Mouse (Mus musculus) cerebellum, adult 11 months (tissue): ENCODE measurements at regions not wholly inside any gene's neighbourhood (a gene's known extent, or its start where the extent isn't known, plus 50 kb on each side); places are given as distances from the start of the nearest gene placed in this dataset.

Experiments used
- DNase-seq: peaks from one replicate; pipeline ENCODE4 v3.0.0; 2022

DNA sequence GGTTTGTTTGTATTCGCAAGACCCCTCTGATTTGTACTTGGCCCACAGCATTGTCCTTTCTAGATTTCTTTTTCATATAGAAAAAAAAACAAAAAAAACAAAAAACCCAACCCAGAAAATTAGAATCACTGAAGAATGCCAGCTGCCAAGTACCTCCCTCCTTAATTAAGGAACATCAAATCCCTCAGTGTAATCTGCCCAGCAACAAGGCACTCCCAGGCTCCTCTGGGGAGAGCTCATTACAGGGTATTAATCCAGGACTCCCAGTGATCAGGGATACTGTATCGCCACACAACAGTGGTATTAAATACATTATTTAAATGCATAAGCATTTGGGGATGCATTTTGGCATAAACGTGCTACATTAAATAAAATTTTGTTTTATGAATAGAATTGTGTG lies 1023.1 kb downstream of the Adgrl2 start:
- no peak for DNase-seq

- DNase-seq, result no peak
These were observed 1023.5 kb downstream of the Adgrl2 start for GRCm38 (mm10) chr3:147966827-147967226.

GRCm38 (mm10) chr3:147966379-147966778 lies 1024.0 kb downstream of the Adgrl2 start:
- DNase-seq, result no peak

GRCm38 (mm10) chr3:147963698-147964476 lies 1026.5 kb downstream of the Adgrl2 start:
- no peak for DNase-seq

DNA sequence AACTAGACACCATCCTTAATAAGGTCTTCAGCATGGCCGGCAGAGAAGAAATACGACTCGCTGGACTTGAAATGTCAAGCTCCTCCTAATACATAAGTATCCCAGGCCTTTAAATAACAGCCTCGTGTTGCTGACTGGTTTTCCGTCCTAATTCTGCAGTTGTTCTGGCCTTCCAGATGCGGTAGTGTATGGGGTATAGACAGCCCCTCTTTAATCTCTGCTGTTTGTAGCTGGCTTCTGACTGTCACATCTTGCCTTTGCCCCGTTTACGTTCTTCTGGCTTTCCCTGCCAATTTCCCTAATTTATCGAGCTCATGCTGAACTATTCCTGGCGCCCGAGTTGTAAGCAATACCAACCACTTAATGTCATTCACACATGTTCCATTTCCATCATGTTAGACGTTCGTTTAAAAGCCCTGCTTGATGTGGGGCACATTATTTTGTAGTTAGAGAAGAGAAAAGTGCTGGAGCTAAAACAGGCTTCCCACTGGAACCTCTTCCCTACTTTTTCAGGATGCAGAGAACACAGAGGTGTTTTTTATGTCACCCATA lies 1042.2 kb downstream of the Adgrl2 start:
- no peak for DNase-seq

DNA sequence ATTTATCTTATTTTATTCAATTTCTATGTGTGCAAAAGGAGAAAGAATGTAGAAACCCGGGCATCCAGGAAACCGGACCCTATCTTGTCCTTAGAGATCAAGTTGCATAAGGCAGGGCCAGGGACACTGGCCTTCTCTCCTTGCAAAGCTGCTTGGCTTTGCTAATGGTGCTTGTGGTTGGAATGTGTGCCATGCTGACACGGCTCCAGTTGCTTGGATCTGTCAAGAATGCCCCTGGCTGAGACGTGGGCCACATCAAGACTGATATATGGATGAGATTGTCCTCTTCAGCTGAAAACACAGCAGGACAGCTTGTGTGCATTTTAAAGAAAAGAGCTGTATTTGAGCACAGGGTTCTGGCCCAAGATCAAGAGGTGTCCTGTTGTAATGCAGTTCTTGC lies 1047.0 kb downstream of the Adgrl2 start:
- DNase-seq, result no peak

DNA sequence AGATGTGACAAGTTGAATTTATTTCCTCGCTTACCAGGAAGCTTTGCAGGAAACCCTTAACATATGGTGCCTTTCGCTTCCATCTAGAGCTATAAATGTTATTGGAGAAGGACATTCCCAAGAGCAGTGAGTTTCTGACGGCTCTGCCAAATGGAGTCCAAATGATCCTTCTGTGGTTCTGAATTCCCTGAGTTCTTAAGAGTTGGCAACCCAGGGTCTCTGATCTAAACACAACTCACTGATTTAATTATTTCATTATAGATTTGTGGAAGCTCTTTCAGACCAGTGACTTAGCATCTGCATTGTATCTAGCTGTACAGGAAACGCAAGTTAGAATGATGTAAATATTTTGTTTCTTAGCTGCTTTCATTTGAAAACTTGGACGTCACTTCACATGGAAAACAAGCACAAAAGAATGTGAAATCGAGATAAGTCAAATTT lies 1059.5 kb downstream of the Adgrl2 start:
- DNase-seq, result no peak

DNA sequence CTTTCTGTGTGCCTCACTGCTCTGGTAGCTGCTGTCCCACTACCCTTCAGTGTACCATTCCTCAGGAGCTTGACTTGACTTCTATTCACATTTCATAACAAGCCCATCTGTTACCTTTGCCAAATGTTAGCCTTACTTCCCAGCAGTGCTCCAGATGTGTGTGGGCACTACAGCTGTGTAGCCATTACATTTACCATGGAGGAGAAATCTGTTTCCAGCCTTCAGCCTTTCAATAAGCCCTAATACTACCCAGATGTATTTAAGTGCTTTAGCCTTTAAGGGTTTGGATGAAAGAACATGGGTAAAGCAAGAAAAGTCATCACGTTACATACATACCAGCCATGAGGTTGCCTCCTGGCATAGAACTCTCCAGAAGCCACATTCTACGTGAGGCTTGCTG lies 1068.0 kb downstream of the Ttll7 start:
- no peak for DNase-seq

DNA sequence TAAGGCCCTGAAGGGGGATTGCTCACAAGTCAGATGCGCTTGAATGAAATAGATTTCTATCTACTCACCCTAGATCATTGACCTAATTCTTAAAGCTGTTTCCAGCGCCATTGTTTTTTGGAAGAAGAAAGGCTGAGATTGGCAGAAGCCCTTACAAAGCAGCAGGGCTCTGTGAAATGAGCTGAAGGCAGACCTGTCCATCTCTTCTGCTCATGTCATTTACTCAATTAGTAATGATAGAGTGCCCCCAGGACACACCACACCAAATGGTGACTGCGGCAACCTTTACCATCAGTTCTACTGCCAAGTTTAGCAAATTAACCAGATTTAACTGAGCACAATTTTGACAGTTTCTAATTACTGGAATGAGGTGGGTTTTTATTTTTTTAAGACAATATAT lies 1067.5 kb downstream of the Ttll7 start:
- DNase-seq, result no peak

- no peak for DNase-seq
These were observed 1067.0 kb downstream of the Ttll7 start for GRCm38 (mm10) chr3:147919146-147919545.

- no peak for DNase-seq
These were observed 1044.6 kb downstream of the Ttll7 start for GRCm38 (mm10) chr3:147896751-147897150.

DNA sequence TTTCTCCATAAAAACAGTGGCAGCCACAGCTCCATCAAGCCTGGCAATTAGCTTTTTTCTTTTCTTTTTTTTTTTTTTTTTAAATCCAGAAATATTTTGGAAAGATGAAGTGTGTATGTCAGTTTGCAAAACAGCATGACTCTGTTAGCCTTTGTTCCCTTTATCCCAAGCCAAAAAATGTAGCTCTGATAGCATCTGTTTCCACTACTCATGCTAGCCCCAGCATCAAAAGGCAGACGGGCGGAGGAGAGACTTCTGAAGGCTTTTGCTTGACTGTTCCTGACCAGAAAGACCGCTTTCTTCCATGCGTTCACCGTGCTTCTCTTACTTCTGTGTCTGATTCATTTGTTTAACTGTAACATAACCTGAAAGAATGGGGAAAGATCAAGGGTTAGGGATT lies 1039.5 kb downstream of the Ttll7 start:
- DNase-seq, result no peak

- DNase-seq, result no peak
These were observed 1034.2 kb downstream of the Ttll7 start for GRCm38 (mm10) chr3:147886261-147886893.

- DNase-seq, result no peak
These were observed 1030.9 kb downstream of the Ttll7 start for GRCm38 (mm10) chr3:147882936-147883645.

DNA sequence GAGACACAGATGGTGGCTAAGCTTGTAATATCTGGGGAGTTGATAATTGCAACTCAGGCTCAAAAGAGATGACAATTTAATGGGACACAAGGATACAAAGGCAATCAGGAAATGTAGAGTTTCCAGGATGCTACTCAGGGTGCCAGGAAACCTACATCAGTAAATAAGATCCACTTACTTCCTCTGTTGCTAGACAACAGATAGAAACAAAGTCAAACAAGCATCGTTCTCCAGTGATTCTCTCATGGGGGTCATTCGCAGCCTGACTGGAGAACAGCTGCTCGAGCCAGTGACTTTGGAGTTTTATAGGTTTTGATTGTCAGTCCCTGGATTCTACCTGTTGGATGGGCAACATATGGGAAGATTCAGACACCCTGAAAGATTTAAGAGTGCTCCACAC lies 1026.5 kb downstream of the Ttll7 start:
- no peak for DNase-seq

DNA sequence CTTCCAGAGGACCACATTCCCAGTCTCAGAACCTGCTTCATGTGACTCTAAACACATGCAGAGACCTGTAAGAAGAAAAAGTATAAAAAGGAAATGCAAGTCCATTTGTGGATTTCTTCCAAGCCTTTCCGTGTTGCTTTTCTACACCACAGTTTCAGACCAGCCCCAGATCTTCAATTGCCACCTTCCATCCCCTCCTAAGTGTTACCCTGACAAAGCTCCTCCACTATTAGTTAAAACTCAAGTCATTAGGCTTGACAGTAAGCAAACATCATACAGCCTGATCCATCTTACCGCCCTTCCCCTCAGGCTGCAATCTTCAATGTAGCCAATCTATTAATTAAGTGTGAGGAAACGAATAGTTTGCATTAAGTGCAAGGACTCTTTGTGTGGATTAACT lies 1016.1 kb downstream of the Ttll7 start:
- no peak for DNase-seq

DNA sequence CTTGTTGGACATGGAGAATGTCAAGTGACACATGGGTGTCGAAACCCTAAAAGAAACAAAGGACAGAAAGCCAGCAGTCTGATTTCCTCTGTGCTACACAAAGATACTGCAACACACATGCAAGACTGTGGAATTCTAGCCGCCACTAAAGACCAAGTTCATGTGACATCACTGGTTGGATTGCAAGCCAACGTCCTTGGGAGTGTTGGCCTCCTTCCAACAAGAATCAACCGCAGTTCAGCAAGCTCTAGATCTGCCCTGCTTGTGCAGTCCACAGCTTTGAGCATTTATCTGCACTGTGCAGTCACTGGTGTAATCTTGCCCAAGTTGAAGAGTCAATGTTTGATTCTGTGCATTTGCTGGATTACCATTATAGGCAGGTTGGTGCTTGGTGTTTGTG lies 1001.2 kb downstream of the Ttll7 start:
- DNase-seq, result no peak

GRCm38 (mm10) chr3:147852830-147853229 lies 1000.7 kb downstream of the Ttll7 start:
- no peak for DNase-seq

DNA sequence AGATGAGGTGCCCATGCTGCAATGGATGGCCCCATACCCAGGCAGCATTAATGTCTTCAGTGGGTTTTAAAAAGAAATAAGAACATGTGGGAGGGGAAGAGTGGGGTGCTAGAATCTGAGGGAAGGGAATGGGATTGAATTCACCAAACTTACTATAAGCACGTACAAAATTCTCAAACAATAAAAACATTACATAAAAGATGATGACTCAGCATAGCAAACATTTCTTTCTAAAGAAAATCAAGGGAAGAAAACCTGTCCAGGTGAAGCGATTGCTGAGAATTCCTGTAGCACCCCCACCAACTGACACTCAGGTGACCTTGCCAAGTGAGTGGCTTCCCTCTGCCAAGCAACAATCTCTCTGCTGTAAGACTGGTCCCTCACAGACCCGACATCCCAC lies 989.2 kb downstream of the Ttll7 start:
- DNase-seq, result no peak

GRCm38 (mm10) chr3:147838816-147839215 lies 986.6 kb downstream of the Ttll7 start:
- DNase-seq, result no peak

- no peak for DNase-seq
These were observed 983.5 kb downstream of the Ttll7 start for GRCm38 (mm10) chr3:147835716-147836115.

DNA sequence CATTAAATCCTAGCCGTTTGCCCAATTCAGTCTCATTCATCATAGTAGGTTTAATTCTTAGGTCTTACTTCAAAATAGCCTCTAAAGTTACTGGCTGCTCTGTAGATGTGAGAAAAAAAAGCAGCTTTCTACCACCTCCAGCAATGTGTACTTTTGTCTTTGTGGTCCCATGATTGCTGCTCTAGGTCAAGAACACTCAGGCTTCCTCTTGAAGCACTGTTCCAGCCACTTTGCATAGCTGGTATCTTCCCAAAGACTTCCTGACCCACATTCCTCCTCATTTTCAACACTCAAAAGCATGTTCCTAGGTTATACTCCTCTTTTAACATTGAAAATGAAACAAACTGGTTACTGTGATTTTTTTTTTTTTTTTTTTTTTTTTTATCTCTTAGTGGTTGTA lies 973.2 kb downstream of the Ttll7 start:
- DNase-seq, result no peak

DNA sequence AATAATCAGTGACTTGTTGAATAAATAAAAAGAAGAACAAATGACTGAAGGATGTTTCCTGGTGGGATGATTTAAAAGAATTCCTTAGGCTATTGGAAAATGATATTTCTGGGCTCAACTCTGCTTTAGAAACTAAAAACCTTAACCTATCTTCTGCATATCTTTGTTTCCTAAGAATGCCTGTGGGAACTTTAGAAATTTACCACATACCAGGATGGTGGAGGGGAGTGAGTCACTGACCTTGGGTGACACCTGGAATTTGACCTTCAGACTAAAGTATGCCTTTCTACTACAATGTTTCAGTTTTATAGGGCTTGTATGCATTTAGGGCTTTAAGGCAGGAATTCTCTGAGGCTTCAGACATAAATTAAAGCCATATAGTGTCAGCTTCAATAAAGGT lies 972.3 kb downstream of the Ttll7 start:
- DNase-seq, result no peak
